Mouse (Mus musculus) limb, embryonic 14.5 days (tissue): Measurements from ENCODE around the gene Ms4a3. TPM values are rescaled to one million over a fixed set of nuclear protein-coding genes. Genes with fewer than 3 reads are reported as not detected.
A peak's percentile ranks its signal among the peaks of the same experiment; 100 is the strongest.

Experiments
- ATAC-seq: fragments of 200-750 bp; cut with Nextera tagmentation; 2 replicates; pipeline ENCODE4 v1.8.0; 2017; ENCODE audit warnings: low read depth, moderate number of reproducible peaks, moderate TSS enrichment; ENCODE audit not compliant: low FRiP score
- DNase-seq: peaks from one replicate; pipeline ENCODE4 v3.0.0-alpha.2; 2015; ENCODE audit warnings: low spot score
- H3K27ac ChIP-seq: fragments of 300-500 bp; sonication (generic); replicated peaks from 2 replicates; pipeline ENCODE4 v1.5.1; 2014; ENCODE audit warnings: low read depth, mild to moderate bottlenecking, low read length, moderate library complexity, mixed read lengths
- H3K27me3 ChIP-seq: fragments of 300-500 bp; sonication (generic); 2 replicates; pipeline ENCODE4 v1.6.1; 2014; ENCODE audit warnings: low read length, mixed read lengths; ENCODE audit not compliant: control insufficient read depth, insufficient read depth
- H3K36me3 ChIP-seq: fragments of 300-500 bp; sonication (generic); 2 replicates; pipeline ENCODE4 v1.6.1; 2014; ENCODE audit warnings: mild to moderate bottlenecking, low read length, moderate library complexity, mixed read lengths; ENCODE audit not compliant: control insufficient read depth, insufficient read depth
- H3K4me1 ChIP-seq: fragments of 300-500 bp; sonication (generic); 2 replicates; pipeline ENCODE4 v1.6.1; 2014; ENCODE audit warnings: antibody characterized with exemption, low read length, mixed read lengths; ENCODE audit not compliant: control insufficient read depth, insufficient read depth
- H3K4me2 ChIP-seq: fragments of 300-500 bp; sonication (generic); replicated peaks from 2 replicates; pipeline ENCODE4 v1.6.1; 2014; ENCODE audit warnings: low read depth, mild to moderate bottlenecking, low read length, moderate library complexity; ENCODE audit not compliant: severe bottlenecking
- H3K4me3 ChIP-seq: fragments of 300-500 bp; sonication (generic); replicated peaks from 2 replicates; pipeline ENCODE4 v1.5.1; 2014; ENCODE audit warnings: low read length
- H3K9ac ChIP-seq: fragments of 300-500 bp; sonication (generic); 2 replicates; pipeline ENCODE4 v1.6.1; 2014; ENCODE audit warnings: mild to moderate bottlenecking, low read depth, low read length, moderate library complexity; ENCODE audit not compliant: severe bottlenecking
- H3K9me3 ChIP-seq: fragments of 300-500 bp; sonication (generic); 2 replicates; pipeline ENCODE4 v1.6.1; 2016; ENCODE audit warnings: low read length; ENCODE audit not compliant: control insufficient read depth
- POLR2A ChIP-seq: fragments of 200-500 bp; IDR thresholded peaks from 2 replicates; pipeline ENCODE4 v1.8.0; 2012; ENCODE audit warnings: inconsistent platforms, mild to moderate bottlenecking, moderate library complexity, borderline replicate concordance; ENCODE audit not compliant: insufficient read depth, insufficient read length; ENCODE audit errors: extremely low read depth
- WGBS: fragments of 180-500 bp; shearing (Covaris S2); extraction: QIAGEN DNeasy Blood & Tissue Kit; methylation state at CpG from one replicate; pipeline ENCODE4 v1.1.7; 2014; 5-methylcytosine and 5-hydroxymethylcytosine counted together
- polyA plus RNA-seq, 2 experiments: library from polyadenylated mRNA; depleted of rRNA in 1 of 2; stranded (reverse) in 1 of 2; unstranded in 1 of 2; fragments of >200 nt; fragmentation: Nextera tagmentation in 1 of 2; extraction: Ambion mirVana in 1 of 2; gene quantifications; 2 replicates each; pipeline versions ENCODE4 v1.2.1 to v1.2.3; 2012 to 2014

Gene Ms4a3
- polyA plus RNA-seq, 2 experiments = 0.13 to 0.39 TPM

DNA sequence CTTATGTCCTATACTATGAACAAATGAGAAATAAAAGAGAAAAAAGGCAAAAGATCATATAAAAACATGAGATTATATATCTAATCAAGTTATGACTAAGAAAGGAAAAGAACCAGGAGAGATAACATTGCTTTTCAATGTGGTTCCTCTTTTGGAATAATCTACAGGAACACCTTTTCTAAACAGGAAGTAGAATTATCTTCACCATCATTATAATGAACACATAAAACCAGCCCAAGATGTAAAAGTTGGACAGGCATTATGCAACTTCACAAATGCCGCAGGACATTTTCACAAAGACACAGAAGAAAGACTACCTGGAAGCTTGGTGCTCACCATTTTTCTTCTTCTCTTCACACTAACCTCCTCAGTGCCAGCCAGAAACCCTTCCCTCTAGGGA, 27.6 kb downstream of the Ms4a3 start:
- WGBS = 96% methylated on average over 1 of the region's 1 CpGs
- no peaks in the 10 kb centered on the region for H3K27me3 ChIP-seq
- H3K36me3 ChIP-seq = no peaks in the 10 kb centered on the region
- DNase-seq (no peak), ATAC-seq (no peak)
- no peaks in the 10 kb centered on the region for H3K4me1 ChIP-seq
- H3K27ac ChIP-seq = no peak overlapping the region
- TF ChIP-seq POLR2A = no peak
- H3K9me3 ChIP-seq = no peaks in the 10 kb centered on the region
- H3K4me2 ChIP-seq = no peak overlapping the region
- no peak overlapping the region for H3K4me3 ChIP-seq
- no peak overlapping the region for H3K9ac ChIP-seq

DNA sequence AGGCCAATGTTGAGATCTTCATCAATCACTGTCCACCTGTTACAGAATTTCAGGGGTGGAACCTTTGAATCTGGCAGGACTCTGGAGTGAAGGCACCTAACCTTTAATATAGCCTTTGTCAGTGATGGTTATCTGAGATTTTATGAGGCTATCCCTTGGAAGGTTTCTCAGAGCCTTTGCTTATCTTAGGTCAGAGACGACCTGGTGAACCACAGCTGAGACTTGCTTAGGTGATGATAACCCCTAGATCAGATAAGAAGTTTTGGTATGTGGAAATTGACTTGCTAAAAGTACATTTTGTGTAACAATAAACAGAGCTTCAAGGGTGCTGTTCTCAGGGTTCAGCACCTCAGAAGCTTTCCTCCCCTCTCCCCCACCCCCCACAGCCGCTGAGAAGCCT, 28.4 kb downstream of the Ms4a3 start:
- no peak overlapping the region for H3K9ac ChIP-seq
- no peak for ATAC-seq
- H3K27ac ChIP-seq = no peak overlapping the region
- no peaks in the 10 kb centered on the region for H3K27me3 ChIP-seq
- H3K4me1 ChIP-seq = no peaks in the 10 kb centered on the region
- no peak for DNase-seq
- no peak for TF ChIP-seq POLR2A
- H3K4me2 ChIP-seq = no peak overlapping the region
- WGBS = 29% methylated on average over 2 of the region's 2 CpGs
- no peaks in the 10 kb centered on the region for H3K9me3 ChIP-seq
- H3K36me3 ChIP-seq = no peaks in the 10 kb centered on the region
- no peak overlapping the region for H3K4me3 ChIP-seq

DNA sequence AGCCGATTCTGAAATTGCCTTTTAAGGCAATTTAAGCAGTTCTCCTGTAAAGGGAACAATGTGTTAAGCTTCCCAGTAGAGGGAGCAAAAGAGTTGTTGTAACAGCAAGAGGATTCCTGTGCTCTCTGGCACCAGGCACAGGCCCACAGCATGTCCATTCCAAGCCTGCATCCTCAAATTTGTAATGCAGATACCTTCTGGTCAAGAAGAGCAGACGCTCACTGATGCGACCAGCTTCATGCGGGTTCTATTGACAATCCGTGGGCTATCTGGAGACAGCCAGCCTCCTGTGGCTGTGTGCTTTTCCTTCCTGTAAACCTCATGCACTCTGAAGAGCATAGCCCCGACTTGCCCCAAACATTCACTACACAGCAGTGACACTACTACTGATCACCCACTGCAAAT, 29.1 kb downstream of the Ms4a3 start:
- peak; percentile 63 for DNase-seq

GRCm38 (mm10) chr19:11608172-11608571, 32.5 kb downstream of the Ms4a3 start:
- Histone ChIP-seq H3K4me3 (no peak overlapping the region), H3K27ac (no peak overlapping the region), H3K9me3 (no peaks in the 10 kb centered on the region), H3K27me3 (no peaks in the 10 kb centered on the region), H3K9ac (no peak overlapping the region), H3K4me2 (no peak overlapping the region), H3K36me3 (no peaks in the 10 kb centered on the region), H3K4me1 (no peaks in the 10 kb centered on the region)
- TF ChIP-seq POLR2A = no peak
- ATAC-seq (no peak), DNase-seq (peak; percentile 66)
- 27% methylated on average over 1 of the region's 1 CpGs for WGBS

More for the DNA sequence above, 29.1 kb downstream of the Ms4a3 start:
- no peak for ATAC-seq
- Histone ChIP-seq H3K27ac (no peak overlapping the region), H3K27me3 (no peaks in the 10 kb centered on the region), H3K9ac (no peak overlapping the region), H3K4me3 (no peak overlapping the region), H3K4me1 (no peaks in the 10 kb centered on the region), H3K9me3 (no peaks in the 10 kb centered on the region), H3K4me2 (no peak overlapping the region), H3K36me3 (no peaks in the 10 kb centered on the region)
- WGBS = 22% methylated on average over 6 of the region's 6 CpGs
- TF ChIP-seq POLR2A = no peak

DNA sequence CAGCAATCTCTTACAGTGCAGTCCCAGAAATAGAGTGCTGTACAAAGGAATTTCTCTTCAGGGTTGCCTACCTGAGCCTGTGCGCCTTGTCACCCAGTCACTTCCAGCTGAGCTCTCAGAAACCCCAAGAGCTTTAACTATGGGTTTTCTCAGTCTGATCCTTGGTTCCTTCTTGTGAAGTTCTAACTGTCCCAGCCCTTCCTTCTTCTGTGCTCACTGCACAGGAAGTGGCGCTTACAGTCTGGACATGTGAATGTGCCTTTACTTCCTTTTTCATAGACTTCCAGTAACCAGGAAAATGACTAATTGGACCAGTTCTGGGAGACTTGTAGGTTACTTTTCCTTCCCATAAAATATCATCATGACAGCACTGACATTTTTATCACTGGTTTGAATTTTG, 36.0 kb downstream of the Ms4a3 start, which contains the start of gene Ms4a6d:
TSS of gene Ms4a6d (minus strand) at position 247 of the 400 bp plus-strand sequence.
- ATAC-seq (no peak), DNase-seq (no peak)
- Histone ChIP-seq H3K27me3 (no peaks in the 10 kb centered on the region), H3K36me3 (no peaks in the 10 kb centered on the region), H3K4me1 (no peaks in the 10 kb centered on the region), H3K4me3 (no peak within 1 kb of the TSS), H3K9ac (no peak within 1 kb of the TSS), H3K9me3 (no peaks in the 10 kb centered on the region), H3K27ac (no peak within 1 kb of the TSS), H3K4me2 (no peak within 1 kb of the TSS)
- WGBS = 80% methylated on average over 2 of the region's 2 CpGs
- no peak for TF ChIP-seq POLR2A

DNA sequence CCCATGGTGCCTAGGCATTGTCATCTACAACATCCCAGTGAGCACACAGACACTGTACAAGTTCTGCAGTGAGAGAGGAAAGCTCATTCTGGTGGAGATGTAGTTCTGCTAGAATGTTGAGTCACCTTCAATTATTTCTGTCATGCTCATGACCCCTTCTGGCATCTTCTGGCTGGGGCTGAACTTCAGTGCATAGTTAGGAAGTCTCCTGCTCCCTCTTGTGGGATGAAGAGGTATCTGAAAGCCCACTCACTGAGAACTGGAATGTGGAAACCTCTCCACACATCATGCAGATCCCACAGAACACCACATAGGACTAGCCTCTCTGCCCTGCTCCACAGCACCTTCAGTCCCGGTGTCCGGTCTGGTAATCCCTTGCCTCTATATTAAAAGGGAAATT, 38.6 kb downstream of the Ms4a3 start:
- Histone ChIP-seq H3K4me2 (no peak overlapping the region), H3K9ac (no peak overlapping the region), H3K4me1 (no peaks in the 10 kb centered on the region), H3K27ac (no peak overlapping the region), H3K27me3 (no peaks in the 10 kb centered on the region), H3K4me3 (no peak overlapping the region), H3K36me3 (no peaks in the 10 kb centered on the region), H3K9me3 (no peaks in the 10 kb centered on the region)
- ATAC-seq (no peak), DNase-seq (peak; percentile 13)
- no peak for TF ChIP-seq POLR2A
- WGBS = 86% methylated on average over 2 of the region's 2 CpGs
